9 mouse cellular contexts compared by ENCODE assay signal in the genomic region with DNA sequence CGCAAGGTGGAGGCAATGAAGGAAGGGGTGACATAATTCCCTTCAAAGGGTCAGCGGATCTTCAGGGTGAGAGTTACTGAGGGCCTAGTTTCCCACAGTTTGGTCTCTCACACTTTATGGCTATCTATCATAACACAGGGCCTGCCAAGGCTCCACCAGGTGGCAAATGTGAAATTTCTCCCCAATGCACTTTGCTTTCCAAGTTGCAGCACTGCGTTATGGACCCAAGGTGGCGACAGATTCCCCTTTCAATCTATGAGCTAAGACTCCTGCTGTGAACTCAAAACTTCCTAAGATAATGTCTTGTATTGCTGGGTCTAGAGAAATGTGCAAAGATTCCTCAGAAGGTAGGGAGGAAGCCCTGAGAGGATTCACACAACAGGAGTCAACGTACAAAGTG. TPM values are rescaled to one million over a fixed set of nuclear protein-coding genes. Genes with fewer than 3 reads are reported as not detected.
DNase-seq lines count a peak whose midpoint lies in the region; ATAC-seq lines count a peak whose summit lies in the region.
"Had no signal": no experiment of that assay in that cellular context is flagged by ENCODE, and none has a peak within 500 bp of the region (broad histone marks: within the 10 kb centered on the region; RNA-seq: fewer than 3 reads in every experiment).

No protein-coding gene starts in this region.

- no peaks in the 10 kb centered on the region for H3K27me3 ChIP-seq in kidney, embryonic 15.5 days

- DNase-seq in kidney, adult 11 months = peak; percentile 21
- peak; percentile 68 to 76 for DNase-seq in CD8-positive naive resting alpha-beta T cell, adult 2 months (ENCODE audit: low read depth in 2 of 2, low spot score in 2 of 2)
- DNase-seq in lung, postnatal 36 days = peak; percentile 79
- DNase-seq in layer of hippocampus, adult 11-12 months (ENCODE audit: low spot score) = no peak
- no peak for DNase-seq in layer of hippocampus, postnatal 14 days (ENCODE audit: low spot score in 2 of 2)
- no peak for DNase-seq in left cerebral cortex, adult 18-20 months (ENCODE audit: low spot score in 2 of 2)

- no peak overlapping the region for H3K27ac ChIP-seq in kidney, embryonic 15.5 days

- H3K4me1 ChIP-seq in kidney, embryonic 15.5 days = no peaks in the 10 kb centered on the region

- no peak for ATAC-seq in kidney, embryonic 15.5 days (replicated peaks; ENCODE audit: low FRiP score)
- peak; percentile 82 for ATAC-seq in common myeloid progenitor, adult 5-6 weeks (replicated peaks; ENCODE audit: low read depth, poor library complexity, severe bottlenecking)

- no peak overlapping the region for H3K9ac ChIP-seq in kidney, embryonic 15.5 days

- WGBS in kidney, embryonic 15.5 days = 88% methylated on average over 5 of the region's 5 CpGs

- H3K9me3 ChIP-seq in kidney, embryonic 15.5 days (replicated peaks) = no peaks in the 10 kb centered on the region

- H3K4me2 ChIP-seq in kidney, embryonic 15.5 days = no peak overlapping the region

- H3K36me3 ChIP-seq in kidney, embryonic 15.5 days = no peaks in the 10 kb centered on the region

- H3K4me3 ChIP-seq in kidney, embryonic 15.5 days (replicated peaks) = no peak overlapping the region

RNA-seq across cellular contexts. Expression of a gene that starts 17.6 kb away (rescaled TPM):
- polyA plus RNA-seq in kidney, embryonic 15.5 days (2015; fragmentation: Nextera tagmentation; extraction: Ambion mirVana) = not detected in 2 replicates
- 1.5 and 2.0 TPM in 2 replicates for total RNA-seq in common myeloid progenitor, adult 5-6 weeks (2017)
- total RNA-seq in layer of hippocampus, postnatal 14 days (2021) = not detected
- not detected for total RNA-seq in left cerebral cortex, adult 18-20 months (2021)
- polyA plus RNA-seq: limb, embryonic 11.5 days had no signal

RNA-seq across cellular contexts. Expression of a gene that starts 17.6 kb away (rescaled TPM):
- 0.09 TPM in 1 of 2 replicates, not detected in the other for polyA plus RNA-seq in kidney, embryonic 15.5 days (2015; fragmentation: Nextera tagmentation; extraction: Ambion mirVana)
- total RNA-seq in common myeloid progenitor, adult 5-6 weeks (2017) = not detected in 2 replicates
- total RNA-seq in layer of hippocampus, postnatal 14 days (2021) = not detected
- not detected for total RNA-seq in left cerebral cortex, adult 18-20 months (2021)
- polyA plus RNA-seq: limb, embryonic 11.5 days had no signal

RNA-seq across cellular contexts. Expression of a gene that starts 19.5 kb away (rescaled TPM):
- polyA plus RNA-seq in kidney, embryonic 15.5 days (2015; fragmentation: Nextera tagmentation; extraction: Ambion mirVana) = 0.17 and 0.22 TPM in 2 replicates
- 0.44 and 0.59 TPM in 2 replicates for total RNA-seq in common myeloid progenitor, adult 5-6 weeks (2017)
- not detected for total RNA-seq in layer of hippocampus, postnatal 14 days (2021)
- not detected for total RNA-seq in left cerebral cortex, adult 18-20 months (2021)
- polyA plus RNA-seq: limb, embryonic 11.5 days had no signal

Comparison
In these comparisons a context has a peak if more than half of its experiments do, and no peak if none do; other contexts are left out.
1. DNase-seq: peak in kidney, adult 11 months (single experiment), CD8-positive naive resting alpha-beta T cell, adult 2 months (2 of 2) and lung, postnatal 36 days (single experiment); none in layer of hippocampus, adult 11-12 months (single experiment), layer of hippocampus, postnatal 14 days (0 of 2) and left cerebral cortex, adult 18-20 months (0 of 2).